Mouse (Mus musculus): ENCODE data around the gene Fam124a. TPM values are rescaled to one million over a fixed set of nuclear protein-coding genes. Genes with fewer than 3 reads are reported as not detected.

The Fam124a gene
- 0.06 TPM for polyA plus RNA-seq (2012; fragmentation: generic; extraction: Trizol)

- Histone ChIP-seq H3K36me3 (ENCODE audit: control insufficient read depth, insufficient read depth) (no peaks in the 10 kb centered on the region), H3K79me2 (ENCODE audit: control insufficient read depth, insufficient read depth) (no peaks in the 10 kb centered on the region), H3ac (ENCODE audit: control insufficient read depth, insufficient read length) (peak within 1 kb of the TSS; percentile 12), H3K4me3 (no peak within 1 kb of the TSS), H3K4me2 (ENCODE audit: low read depth) (peak within 1 kb of the TSS; percentile 71), H3K27me3 (ENCODE audit: control insufficient read depth, insufficient read depth, insufficient read length) (peaks cover 26% of the 10 kb centered on the region)
- TF ChIP-seq E2F4 (IDR thresholded peaks at IDR 0.05; ENCODE audit: insufficient read depth) = no peak
- no peak for TF ChIP-seq CEBPB (IDR thresholded peaks at IDR 0.05; ENCODE audit: insufficient read depth, poor library complexity, severe bottlenecking)
- no peak for TF ChIP-seq MYOG (IDR thresholded peaks at IDR 0.05; ENCODE audit: control insufficient read depth in 1 of 3, insufficient read depth in 1 of 3, insufficient read length in 2 of 3, low read depth in 2 of 3)
These were observed at the start of gene Fam124a for GRCm38 (mm10) chr14:62555309-62555829. Gene Fam124a (plus strand): TSS chr14:62555737.

- no peak overlapping the region for H3ac ChIP-seq (ENCODE audit: control insufficient read depth, insufficient read length)
- no peak overlapping the region for H3K4me3 ChIP-seq
- no peaks in the 10 kb centered on the region for H3K27me3 ChIP-seq (ENCODE audit: control insufficient read depth, insufficient read depth, insufficient read length)
- TF ChIP-seq E2F4 (IDR thresholded peaks at IDR 0.05; ENCODE audit: insufficient read depth) = no peak
- TF ChIP-seq SRF (IDR thresholded peaks at IDR 0.05; ENCODE audit: control insufficient read depth, insufficient read length, low read depth) = no peak
- no peak for TF ChIP-seq CEBPB (IDR thresholded peaks at IDR 0.05; ENCODE audit: insufficient read depth, poor library complexity, severe bottlenecking)
- TF ChIP-seq POLR2AphosphoS2 (IDR thresholded peaks at IDR 0.05; ENCODE audit: insufficient read length, low read depth) = no peak
- no peak for TF ChIP-seq POLR2A (IDR thresholded peaks at IDR 0.05; ENCODE audit: insufficient read length, low read depth)
- H3K36me3 ChIP-seq (ENCODE audit: control insufficient read depth, insufficient read depth) = no peaks in the 10 kb centered on the region
- H3K4me2 ChIP-seq (ENCODE audit: low read depth) = no peak overlapping the region
- H3K79me2 ChIP-seq (ENCODE audit: control insufficient read depth, insufficient read depth) = no peaks in the 10 kb centered on the region
These were observed 49.3 kb upstream of the Fam124a start for GRCm38 (mm10) chr14:62506261-62506660.

- no peaks in the 10 kb centered on the region for H3K27me3 ChIP-seq (ENCODE audit: control insufficient read depth, insufficient read depth, insufficient read length)
- TF ChIP-seq CEBPB (IDR thresholded peaks at IDR 0.05; ENCODE audit: insufficient read depth, poor library complexity, severe bottlenecking) = no peak
- TF ChIP-seq MYOD1 (IDR thresholded peaks at IDR 0.05; ENCODE audit: control insufficient read depth in 1 of 3, insufficient read length in 2 of 3, low read depth in 2 of 3) = no peak
- TF ChIP-seq TCF3 (IDR thresholded peaks at IDR 0.05; ENCODE audit: insufficient read length, low read depth) = no peak
- no peak for TF ChIP-seq POLR2AphosphoS2 (IDR thresholded peaks at IDR 0.05; ENCODE audit: insufficient read length, low read depth)
- TF ChIP-seq MYOG (IDR thresholded peaks at IDR 0.05; ENCODE audit: control insufficient read depth in 1 of 3, insufficient read depth in 1 of 3, insufficient read length in 2 of 3, low read depth in 2 of 3) = no peak
- TF ChIP-seq TCF12 (IDR thresholded peaks at IDR 0.05; ENCODE audit: insufficient read depth, poor library complexity, severe bottlenecking) = no peak
- TF ChIP-seq USF1 (IDR thresholded peaks at IDR 0.05; ENCODE audit: low read depth) = no peak
- peak overlapping the region; percentile 31 for H3K4me2 ChIP-seq (ENCODE audit: low read depth)
- H3ac ChIP-seq (ENCODE audit: control insufficient read depth, insufficient read length) = no peak overlapping the region
- no peak overlapping the region for H3K4me3 ChIP-seq
- no peaks in the 10 kb centered on the region for H3K36me3 ChIP-seq (ENCODE audit: control insufficient read depth, insufficient read depth)
- no peaks in the 10 kb centered on the region for H3K79me2 ChIP-seq (ENCODE audit: control insufficient read depth, insufficient read depth)
These were observed 46.2 kb upstream of the Fam124a start for GRCm38 (mm10) chr14:62509350-62509749.

GRCm38 (mm10) chr14:62512845-62513244 lies 42.7 kb upstream of the Fam124a start:
- H3ac ChIP-seq (ENCODE audit: control insufficient read depth, insufficient read length) = no peak overlapping the region
- H3K27me3 ChIP-seq (ENCODE audit: control insufficient read depth, insufficient read depth, insufficient read length) = no peaks in the 10 kb centered on the region
- H3K36me3 ChIP-seq (ENCODE audit: control insufficient read depth, insufficient read depth) = no peaks in the 10 kb centered on the region
- H3K79me2 ChIP-seq (ENCODE audit: control insufficient read depth, insufficient read depth) = no peaks in the 10 kb centered on the region
- no peak overlapping the region for H3K4me3 ChIP-seq
- no peak overlapping the region for H3K4me2 ChIP-seq (ENCODE audit: low read depth)
- no peak for TF ChIP-seq REST (IDR thresholded peaks at IDR 0.05; ENCODE audit: insufficient read depth, insufficient read length)

- H3ac ChIP-seq (ENCODE audit: control insufficient read depth, insufficient read length) = no peak overlapping the region
- no peak overlapping the region for H3K4me2 ChIP-seq (ENCODE audit: low read depth)
- TF ChIP-seq USF1 (IDR thresholded peaks at IDR 0.05; ENCODE audit: low read depth) (no peak), TCF3 (IDR thresholded peaks at IDR 0.05; ENCODE audit: insufficient read length, low read depth) (no peak), MAX (IDR thresholded peaks at IDR 0.05; ENCODE audit: low read depth) (no peak), E2F4 (IDR thresholded peaks at IDR 0.05; ENCODE audit: insufficient read depth) (no peak), POLR2AphosphoS2 (IDR thresholded peaks at IDR 0.05; ENCODE audit: insufficient read length, low read depth) (no peak), POLR2A (IDR thresholded peaks at IDR 0.05; ENCODE audit: insufficient read length, low read depth) (no peak), REST (IDR thresholded peaks at IDR 0.05; ENCODE audit: insufficient read depth, insufficient read length) (no peak), MYOG (IDR thresholded peaks at IDR 0.05; ENCODE audit: control insufficient read depth in 1 of 3, insufficient read depth in 1 of 3, insufficient read length in 2 of 3, low read depth in 2 of 3) (no peak), SRF (IDR thresholded peaks at IDR 0.05; ENCODE audit: control insufficient read depth, insufficient read length, low read depth) (no peak), TCF12 (IDR thresholded peaks at IDR 0.05; ENCODE audit: insufficient read depth, poor library complexity, severe bottlenecking) (no peak), CEBPB (IDR thresholded peaks at IDR 0.05; ENCODE audit: insufficient read depth, poor library complexity, severe bottlenecking) (no peak), MYOD1 (IDR thresholded peaks at IDR 0.05; ENCODE audit: control insufficient read depth in 1 of 3, insufficient read length in 2 of 3, low read depth in 2 of 3) (no peak)
These were observed 24.6 kb upstream of the Fam124a start for GRCm38 (mm10) chr14:62530951-62531350.

More at GRCm38 (mm10) chr14:62530951-62531350, 24.6 kb upstream of the Fam124a start:
- H3K79me2 ChIP-seq (ENCODE audit: control insufficient read depth, insufficient read depth) = no peaks in the 10 kb centered on the region
- H3K4me3 ChIP-seq = no peak overlapping the region
- H3K36me3 ChIP-seq (ENCODE audit: control insufficient read depth, insufficient read depth) = no peaks in the 10 kb centered on the region
- no peaks in the 10 kb centered on the region for H3K27me3 ChIP-seq (ENCODE audit: control insufficient read depth, insufficient read depth, insufficient read length)
